Mouse (Mus musculus) cortical plate, adult 2 months (tissue): Measurements from ENCODE around the gene Slc38a6.

Source experiments
- CTCF ChIP-seq: fragments of 200-500 bp; IDR thresholded peaks from 2 replicates; pipeline ENCODE4 v1.5.1; 2011; ENCODE audit warnings: mild to moderate bottlenecking, control low read depth, low read length; ENCODE audit not compliant: insufficient read depth; ENCODE audit errors: extremely low read depth
- POLR2A ChIP-seq: fragments of 200-500 bp; IDR thresholded peaks from 2 replicates; pipeline ENCODE4 v1.6.1; 2011; ENCODE audit warnings: mild to moderate bottlenecking, low read length, control low read depth; ENCODE audit not compliant: insufficient read depth; ENCODE audit errors: extremely low read depth

DNA sequence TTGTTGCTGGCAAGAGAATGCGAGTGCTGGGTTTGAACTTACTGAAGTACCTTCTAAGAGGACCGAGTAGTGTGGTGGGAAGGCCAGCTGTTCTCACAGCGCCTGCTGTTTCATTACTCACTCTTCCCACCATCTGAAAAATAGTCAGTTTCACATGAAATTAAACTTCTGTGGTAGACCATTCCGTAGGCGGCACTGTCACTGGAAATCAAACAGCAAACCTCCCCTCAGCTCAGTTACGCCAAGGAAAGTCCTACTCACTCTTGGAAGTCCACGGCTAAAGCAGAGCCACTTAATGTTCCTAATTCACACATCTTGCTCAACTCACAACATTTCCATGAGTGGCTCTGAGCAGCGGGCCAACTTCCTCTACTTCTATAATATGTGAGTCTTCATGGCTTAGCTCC is 37.6 kb downstream of the Slc38a6 start:
- no peak for TF ChIP-seq CTCF
- no peak for TF ChIP-seq POLR2A
